Mouse (Mus musculus) CH12.LX (cell line): Measurements from ENCODE around the gene Mvb12b.

ENCODE experiments used
- CTCF ChIP-seq, 2 experiments: IDR thresholded peaks in 1 of 2; conservative IDR thresholded peaks in 1 of 2; 2 replicates each; pipeline ENCODE4 v1.5.1; 2011 to 2012; ENCODE audit warnings: low read depth in 2 of 2, low read length in 2 of 2, improper control_type of control experiment in 1 of 2, inconsistent platforms in 1 of 2, mild to moderate bottlenecking in 1 of 2, moderate library complexity in 1 of 2
- EP300 ChIP-seq: IDR thresholded peaks from 2 replicates; pipeline ENCODE4 v1.6.1; 2011; ENCODE audit warnings: low read length, improper control_type of control experiment
- ETS1 ChIP-seq: conservative IDR thresholded peaks from 2 replicates; pipeline ENCODE4 v1.6.1; 2012; ENCODE audit warnings: low read depth, mild to moderate bottlenecking, inconsistent platforms, low read length, improper control_type of control experiment, moderate library complexity
- MAZ ChIP-seq: IDR thresholded peaks from 2 replicates; pipeline ENCODE4 v1.6.1; 2012; ENCODE audit warnings: low read depth, mild to moderate bottlenecking, inconsistent platforms, low read length, improper control_type of control experiment, moderate library complexity
- POLR2A ChIP-seq: IDR thresholded peaks from 2 replicates; pipeline ENCODE4 v1.6.1; 2011; ENCODE audit warnings: low read depth, mild to moderate bottlenecking, improper control_type of control experiment, low read length
- TBP ChIP-seq: conservative IDR thresholded peaks from 2 replicates; pipeline ENCODE4 v1.6.1; 2011; ENCODE audit warnings: low read depth, low read length, improper control_type of control experiment

- TF ChIP-seq CTCF (conservative IDR thresholded peaks at IDR 0.05 in 1 of 2, IDR thresholded peaks at IDR 0.05 in 1 of 2; ENCODE audit: low read depth in 2 of 2, low read length in 2 of 2) (no peak), POLR2A (no peak), ETS1 (no peak), EP300 (no peak), TBP (no peak), MAZ (no peak)
Observed at GRCm38 (mm10) chr2:33701446-33701815, 186.3 kb downstream of the Mvb12b start.
